Mouse (Mus musculus) midbrain, postnatal 0 days (tissue): ENCODE data around the gene Gucy2e. TPM values are rescaled to one million over a fixed set of nuclear protein-coding genes. Genes with fewer than 3 reads are reported as not detected.

Experiments used
- ATAC-seq: fragments of 200-750 bp; cut with Nextera tagmentation; 2 replicates; pipeline ENCODE4 v1.8.0; 2017; ENCODE audit warnings: moderate number of reproducible peaks, mild to moderate bottlenecking, moderate TSS enrichment, moderate library complexity; ENCODE audit not compliant: low FRiP score
- DNase-seq: peaks from one replicate; pipeline ENCODE4 v3.0.0-alpha.2; 2015; ENCODE audit warnings: low spot score
- H3K27ac ChIP-seq: fragments of 300-500 bp; sonication (generic); 2 replicates; pipeline ENCODE4 v1.5.1; 2014; ENCODE audit warnings: low read depth, mild to moderate bottlenecking, low read length, mixed read lengths
- H3K27me3 ChIP-seq: fragments of 300-500 bp; sonication (generic); 2 replicates; pipeline ENCODE4 v1.6.1; 2014; ENCODE audit warnings: low read length, control low read depth, mixed read lengths; ENCODE audit not compliant: insufficient read depth
- H3K36me3 ChIP-seq: fragments of 300-500 bp; sonication (generic); 2 replicates; pipeline ENCODE4 v1.6.1; 2014; ENCODE audit warnings: low read length, control low read depth, mixed read lengths; ENCODE audit not compliant: insufficient read depth
- H3K4me1 ChIP-seq: fragments of 300-500 bp; sonication (generic); 2 replicates; pipeline ENCODE4 v1.6.1; 2014; ENCODE audit warnings: mild to moderate bottlenecking, control low read depth, antibody characterized with exemption, low read length, mixed read lengths; ENCODE audit not compliant: insufficient read depth
- H3K4me2 ChIP-seq: fragments of 300-500 bp; sonication (generic); 2 replicates; pipeline ENCODE4 v1.6.1; 2014; ENCODE audit warnings: low read depth, mild to moderate bottlenecking, low read length, mixed read lengths; ENCODE audit not compliant: poor library complexity, severe bottlenecking
- H3K4me3 ChIP-seq: fragments of 300-500 bp; sonication (generic); 2 replicates; pipeline ENCODE4 v1.5.1; 2014; ENCODE audit warnings: low read depth, mild to moderate bottlenecking, low read length, moderate library complexity
- H3K9ac ChIP-seq: fragments of 300-500 bp; sonication (generic); replicated peaks from 2 replicates; pipeline ENCODE4 v1.6.1; 2014; ENCODE audit warnings: mild to moderate bottlenecking, low read length, moderate library complexity, mixed read lengths; ENCODE audit not compliant: poor library complexity, severe bottlenecking
- H3K9me3 ChIP-seq: fragments of 300-500 bp; sonication (generic); 2 replicates; pipeline ENCODE4 v1.6.1; 2016; ENCODE audit warnings: low read length, control low read depth
- CTCF ChIP-seq: IDR thresholded peaks from 2 replicates; pipeline ENCODE4 v1.5.1; 2016; ENCODE audit warnings: antibody characterized with exemption, mild to moderate bottlenecking
- WGBS: fragments of 180-500 bp; shearing (Covaris S2); extraction: QIAGEN DNeasy Blood & Tissue Kit; methylation state at CpG from one replicate; pipeline ENCODE4 v1.1.7; 2014; 5-methylcytosine and 5-hydroxymethylcytosine counted together
- polyA plus RNA-seq: library from polyadenylated mRNA; unstranded; fragments of >200 nt; fragmentation: Nextera tagmentation; extraction: Ambion mirVana; gene quantifications from 2 replicates; pipeline ENCODE4 v1.2.1, GENCODE M21; 2015
- total RNA-seq: library from RNA; depleted of rRNA; stranded (reverse); fragments of >200 nt; gene quantifications from 2 replicates; pipeline ENCODE4 v1.2.3, GENCODE M21; 2014

Gene Gucy2e
- total and polyA plus RNA-seq, 2 experiments from 2014 or later, result 1.0 to 1.4 TPM

- H3K4me2 ChIP-seq, result no peak overlapping the region
- H3K9me3 ChIP-seq, result no peaks in the 10 kb centered on the region
- no peaks in the 10 kb centered on the region for H3K36me3 ChIP-seq
- H3K4me3 ChIP-seq, result no peak overlapping the region
- WGBS, result 50% methylated on average over 5 of the region's 5 CpGs
- no peak for ATAC-seq
- H3K27me3 ChIP-seq, result no peaks in the 10 kb centered on the region
- H3K27ac ChIP-seq, result no peak overlapping the region
- TF ChIP-seq CTCF, result peak; percentile 83
- no peaks in the 10 kb centered on the region for H3K4me1 ChIP-seq
- H3K9ac ChIP-seq, result no peak overlapping the region
- DNase-seq, result peak; percentile 53
These were observed 21.5 kb upstream of the Gucy2e start for GRCm38 (mm10) chr11:69258287-69258686.

- no peaks in the 10 kb centered on the region for H3K9me3 ChIP-seq
- H3K36me3 ChIP-seq, result no peaks in the 10 kb centered on the region
- TF ChIP-seq CTCF, result peak; percentile 76
- no peak overlapping the region for H3K9ac ChIP-seq
- H3K4me2 ChIP-seq, result no peak overlapping the region
- 50% methylated on average over 4 of the region's 4 CpGs for WGBS
- no peaks in the 10 kb centered on the region for H3K27me3 ChIP-seq
- DNase-seq (peak; percentile 84), ATAC-seq (no peak)
- H3K4me3 ChIP-seq, result no peak overlapping the region
- H3K4me1 ChIP-seq, result no peaks in the 10 kb centered on the region
- H3K27ac ChIP-seq, result no peak overlapping the region
These were observed 21.0 kb upstream of the Gucy2e start for GRCm38 (mm10) chr11:69257807-69258206.

- H3K9ac ChIP-seq, result no peak overlapping the region
These were observed 20.2 kb upstream of the Gucy2e start for GRCm38 (mm10) chr11:69257072-69257471.

GRCm38 (mm10) chr11:69254808-69255207 is 18.0 kb upstream of the Gucy2e start:
- WGBS, result 76% methylated on average over 5 of the region's 5 CpGs
- Histone ChIP-seq H3K4me1 (no peaks in the 10 kb centered on the region), H3K27me3 (no peaks in the 10 kb centered on the region), H3K4me2 (no peak overlapping the region), H3K9ac (no peak overlapping the region), H3K27ac (no peak overlapping the region), H3K36me3 (no peaks in the 10 kb centered on the region), H3K9me3 (no peaks in the 10 kb centered on the region), H3K4me3 (no peak overlapping the region)
- ATAC-seq (no peak), DNase-seq (peak; percentile 30)
- no peak for TF ChIP-seq CTCF

More at GRCm38 (mm10) chr11:69257072-69257471, 20.2 kb upstream of the Gucy2e start:
- Histone ChIP-seq H3K36me3 (no peaks in the 10 kb centered on the region), H3K27ac (no peak overlapping the region), H3K4me1 (no peaks in the 10 kb centered on the region), H3K4me3 (no peak overlapping the region), H3K4me2 (no peak overlapping the region), H3K9me3 (no peaks in the 10 kb centered on the region), H3K27me3 (no peaks in the 10 kb centered on the region)
- WGBS, result 68% methylated on average over 2 of the region's 2 CpGs
- DNase-seq (no peak), ATAC-seq (no peak)
- TF ChIP-seq CTCF, result no peak

GRCm38 (mm10) chr11:69253131-69253530 is 16.3 kb upstream of the Gucy2e start:
- Histone ChIP-seq H3K4me2 (no peak overlapping the region), H3K9me3 (no peaks in the 10 kb centered on the region), H3K4me3 (no peak overlapping the region), H3K27ac (no peak overlapping the region), H3K27me3 (no peaks in the 10 kb centered on the region), H3K9ac (no peak overlapping the region), H3K36me3 (no peaks in the 10 kb centered on the region), H3K4me1 (no peaks in the 10 kb centered on the region)
- WGBS, result 21% methylated on average over 9 of the region's 9 CpGs
- ATAC-seq (no peak), DNase-seq (no peak)
- TF ChIP-seq CTCF, result no peak

GRCm38 (mm10) chr11:69251953-69252352 is 15.1 kb upstream of the Gucy2e start:
- 88% methylated on average over 7 of the region's 7 CpGs for WGBS
- no peaks in the 10 kb centered on the region for H3K27me3 ChIP-seq
- DNase-seq, result no peak
- no peak overlapping the region for H3K4me2 ChIP-seq
- no peak for TF ChIP-seq CTCF
- ATAC-seq, result no peak
- no peak overlapping the region for H3K4me3 ChIP-seq
- no peaks in the 10 kb centered on the region for H3K9me3 ChIP-seq
- no peak overlapping the region for H3K27ac ChIP-seq
- no peaks in the 10 kb centered on the region for H3K4me1 ChIP-seq
- no peaks in the 10 kb centered on the region for H3K36me3 ChIP-seq
- H3K9ac ChIP-seq, result no peak overlapping the region
